Mouse (Mus musculus) thymus, postnatal 36 days (tissue): ENCODE results near the gene Gnrhr.

Experiments
- DNase-seq, 2 experiments: peaks; one replicate each; pipeline ENCODE4 v3.0.0; 2022; ENCODE audit warnings: mixed read lengths in 2 of 2

Gene Gnrhr

GRCm38 (mm10) chr5:86197801-86198200 lies at the start of gene Gnrhr:
TSS of gene Gnrhr (minus strand) at chr5:86197901.
- DNase-seq = no peak

GRCm38 (mm10) chr5:86246559-86246958 lies 48.9 kb upstream of the Gnrhr start:
- no peak for DNase-seq

GRCm38 (mm10) chr5:86244880-86245279 lies 47.2 kb upstream of the Gnrhr start:
- no peak for DNase-seq

- no peak for DNase-seq
Measured at GRCm38 (mm10) chr5:86244275-86244674, 46.6 kb upstream of the Gnrhr start.

GRCm38 (mm10) chr5:86227156-86227853 lies 29.6 kb upstream of the Gnrhr start:
- no peak for DNase-seq

GRCm38 (mm10) chr5:86191356-86191755 lies 6.3 kb downstream of the Gnrhr start:
- DNase-seq = no peak

- no peak for DNase-seq
Measured at GRCm38 (mm10) chr5:86190770-86191169, 6.9 kb downstream of the Gnrhr start.

- DNase-seq = no peak
Measured at GRCm38 (mm10) chr5:86190290-86190689, 7.4 kb downstream of the Gnrhr start.

- no peak for DNase-seq
Measured at GRCm38 (mm10) chr5:86187441-86187840, 10.3 kb downstream of the Gnrhr start.

GRCm38 (mm10) chr5:86173778-86174177 lies 23.9 kb downstream of the Gnrhr start:
- DNase-seq = no peak

GRCm38 (mm10) chr5:86172449-86173161 lies 25.1 kb downstream of the Gnrhr start, which contains the start of gene Uba6:
TSS of gene Uba6 (minus strand) at chr5:86172803.
- peak; percentile 100 for DNase-seq

- DNase-seq = no peak
Measured at GRCm38 (mm10) chr5:86172088-86172448, 25.6 kb downstream of the Gnrhr start.
